Mouse (Mus musculus): ENCODE measurements around the gene D630045J12Rik. TPM values are rescaled to one million over a fixed set of nuclear protein-coding genes. Genes with fewer than 3 reads are reported as not detected.

D630045J12Rik gene
- total and polyA plus RNA-seq, 3 experiments, result 2.5 to 6.2 TPM; not detected in 1

- Histone ChIP-seq H3K79me2 (ENCODE audit: control insufficient read depth, insufficient read depth, low read length, poor library complexity) (no peaks in the 10 kb centered on the region), H3K9ac (ENCODE audit: control insufficient read depth, low read depth, low read length, poor library complexity, severe bottlenecking) (no peak overlapping the region), H3K9me3 (replicated peaks; ENCODE audit: insufficient read depth, low read length) (no peaks in the 10 kb centered on the region), H3K36me3 (ENCODE audit: control insufficient read depth in 1 of 2, insufficient read depth in 2 of 2, low read length in 2 of 2) (no peaks in the 10 kb centered on the region), H3K27me3 (ENCODE audit: control insufficient read depth in 1 of 2, insufficient read depth in 2 of 2, low read length in 2 of 2) (no peaks in the 10 kb centered on the region), H3K27ac (ENCODE audit: control insufficient read depth, low read depth, low read length) (no peak overlapping the region), H3K4me1 (ENCODE audit: control insufficient read depth in 1 of 2, insufficient read depth in 2 of 2, low read length in 2 of 2) (no peaks in the 10 kb centered on the region), H3K4me3 (ENCODE audit: control insufficient read depth in 1 of 2, insufficient read depth in 1 of 2, low read depth in 2 of 2, low read length in 2 of 2) (no peak overlapping the region)
- DNase-seq (ENCODE audit: low read depth, low spot score), result no peak
- TF ChIP-seq JUND (IDR thresholded peaks at IDR 0.05; ENCODE audit: low read depth, low read length) (no peak), TCF12 (IDR thresholded peaks at IDR 0.05; ENCODE audit: low read depth, low read length) (no peak), MAFK (IDR thresholded peaks at IDR 0.05; ENCODE audit: borderline replicate concordance, low read depth, low read length) (no peak), NELFE (IDR thresholded peaks at IDR 0.05; ENCODE audit: low read depth, low read length) (no peak), EP300 (IDR thresholded peaks at IDR 0.05; ENCODE audit: low read depth in 1 of 2, low read length in 2 of 2) (no peak), GABPA (IDR thresholded peaks at IDR 0.05; ENCODE audit: low read depth, low read length) (no peak), SIN3A (IDR thresholded peaks at IDR 0.05; ENCODE audit: low read length) (no peak), MYB (IDR thresholded peaks at IDR 0.05; ENCODE audit: low read depth, low read length) (no peak), HCFC1 (IDR thresholded peaks at IDR 0.05; ENCODE audit: low read depth, low read length) (no peak), UBTF (IDR thresholded peaks at IDR 0.05; ENCODE audit: borderline replicate concordance, insufficient read depth, low read depth, low read length) (no peak), NRF1 (IDR thresholded peaks at IDR 0.05; ENCODE audit: insufficient read depth, low read depth, low read length, poor library complexity, severe bottlenecking) (no peak), RAD21 (IDR thresholded peaks at IDR 0.05; ENCODE audit: low read depth, low read length) (no peak), CHD2 (IDR thresholded peaks at IDR 0.05; ENCODE audit: low read length) (no peak), POLR2A (IDR thresholded peaks at IDR 0.05; ENCODE audit: control insufficient read depth in 1 of 2, insufficient read depth in 1 of 2, low read depth in 1 of 2, low read length in 2 of 2, poor library complexity in 1 of 2) (no peak), ZNF384 (IDR thresholded peaks at IDR 0.05; ENCODE audit: low read depth, low read length) (no peak), MEF2A (IDR thresholded peaks at IDR 0.05; ENCODE audit: extremely low read depth, insufficient replicate concordance, low read depth, low read length, poor library complexity, severe bottlenecking) (no peak)
Observed at GRCm38 (mm10) chr6:38203820-38204219, 50.0 kb downstream of the D630045J12Rik start.

- Histone ChIP-seq H3K27ac (ENCODE audit: control insufficient read depth, low read depth, low read length) (no peak overlapping the region), H3K4me3 (ENCODE audit: control insufficient read depth in 1 of 2, insufficient read depth in 1 of 2, low read depth in 2 of 2, low read length in 2 of 2) (no peak overlapping the region), H3K79me2 (ENCODE audit: control insufficient read depth, insufficient read depth, low read length, poor library complexity) (no peaks in the 10 kb centered on the region), H3K9me3 (replicated peaks; ENCODE audit: insufficient read depth, low read length) (no peaks in the 10 kb centered on the region), H3K4me1 (ENCODE audit: control insufficient read depth in 1 of 2, insufficient read depth in 2 of 2, low read length in 2 of 2) (no peaks in the 10 kb centered on the region), H3K36me3 (ENCODE audit: control insufficient read depth in 1 of 2, insufficient read depth in 2 of 2, low read length in 2 of 2) (peaks cover 0 to 2% of the 10 kb centered on the region in 2 experiments; a peak in 1 of 4 replicates), H3K9ac (ENCODE audit: control insufficient read depth, low read depth, low read length, poor library complexity, severe bottlenecking) (no peak overlapping the region), H3K27me3 (ENCODE audit: control insufficient read depth in 1 of 2, insufficient read depth in 2 of 2, low read length in 2 of 2) (no peaks in the 10 kb centered on the region)
- TF ChIP-seq ETS1 (IDR thresholded peaks at IDR 0.05; ENCODE audit: low read depth, low read length), result no peak
- no peak for TF ChIP-seq MXI1 (IDR thresholded peaks at IDR 0.05; ENCODE audit: low read depth, low read length)
- no peak for TF ChIP-seq MAFK (IDR thresholded peaks at IDR 0.05; ENCODE audit: borderline replicate concordance, low read depth, low read length)
- no peak for TF ChIP-seq CTCF (IDR thresholded peaks at IDR 0.05 in 2 of 3, conservative IDR thresholded peaks at IDR 0.05 in 1 of 3; ENCODE audit: control insufficient read depth in 1 of 3, insufficient read depth in 1 of 3, low read depth in 2 of 3, low read length in 3 of 3, poor library complexity in 1 of 3, severe bottlenecking in 1 of 3)
- no peak for TF ChIP-seq POLR2A (IDR thresholded peaks at IDR 0.05; ENCODE audit: control insufficient read depth in 1 of 2, insufficient read depth in 1 of 2, low read depth in 1 of 2, low read length in 2 of 2, poor library complexity in 1 of 2)
- no peak for TF ChIP-seq ZKSCAN1 (IDR thresholded peaks at IDR 0.05; ENCODE audit: low read depth, low read length)
- TF ChIP-seq POLR2AphosphoS5 (IDR thresholded peaks at IDR 0.05; ENCODE audit: borderline replicate concordance, low read depth, low read length), result no peak
- TF ChIP-seq ZNF384 (IDR thresholded peaks at IDR 0.05; ENCODE audit: low read depth, low read length), result no peak
- no peak for TF ChIP-seq E2F4 (IDR thresholded peaks at IDR 0.05; ENCODE audit: borderline replicate concordance, low read depth, low read length)
- no peak for TF ChIP-seq NRF1 (IDR thresholded peaks at IDR 0.05; ENCODE audit: insufficient read depth, low read depth, low read length, poor library complexity, severe bottlenecking)
- TF ChIP-seq ZC3H11A (IDR thresholded peaks at IDR 0.05; ENCODE audit: low read depth, low read length), result no peak
- TF ChIP-seq USF2 (IDR thresholded peaks at IDR 0.05; ENCODE audit: borderline replicate concordance in 1 of 2, insufficient read depth in 1 of 2, low read depth in 1 of 2, low read length in 2 of 2), result no peak
- no peak for TF ChIP-seq SIN3A (IDR thresholded peaks at IDR 0.05; ENCODE audit: low read length)
- no peak for TF ChIP-seq MAX (IDR thresholded peaks at IDR 0.05; ENCODE audit: low read length)
- no peak for TF ChIP-seq NELFE (IDR thresholded peaks at IDR 0.05; ENCODE audit: low read depth, low read length)
- no peak for TF ChIP-seq JUND (IDR thresholded peaks at IDR 0.05; ENCODE audit: low read depth, low read length)
- no peak for TF ChIP-seq SMC3 (IDR thresholded peaks at IDR 0.05; ENCODE audit: low read depth, low read length)
- DNase-seq (ENCODE audit: low read depth, low spot score), result no peak
Observed at GRCm38 (mm10) chr6:38202816-38203215, 51.0 kb downstream of the D630045J12Rik start.
